ENCODE assay signal across 14 mouse cellular contexts in the genomic region with DNA sequence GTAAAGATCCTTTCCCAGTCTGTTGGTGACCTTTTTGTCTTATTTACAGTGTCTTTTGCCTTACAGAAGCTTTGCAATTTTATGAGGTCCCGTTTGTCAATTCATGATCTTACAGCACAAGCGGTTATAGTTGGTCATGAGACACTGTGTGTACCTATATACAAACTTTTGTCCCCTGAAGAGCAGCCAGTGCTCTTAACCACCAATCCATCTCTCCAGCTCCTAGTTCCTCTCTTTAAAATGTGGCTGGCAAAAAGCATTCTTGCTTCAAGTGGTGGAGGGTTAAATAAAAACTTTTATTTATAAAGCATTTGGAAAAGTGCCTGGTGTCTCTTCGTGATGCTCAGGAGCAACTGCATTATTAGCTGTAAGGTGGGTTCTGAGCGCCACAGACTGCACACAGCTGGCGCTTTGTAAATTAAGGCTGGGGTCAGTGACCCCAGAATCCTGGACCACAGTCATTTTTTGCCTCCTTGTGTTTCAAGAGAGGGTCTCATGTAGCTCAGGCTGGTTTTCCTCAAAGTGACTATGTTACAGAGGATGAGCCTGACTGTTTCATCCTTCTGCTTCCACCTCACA. TPM values are rescaled to one million over a fixed set of nuclear protein-coding genes. Genes with fewer than 3 reads are reported as not detected.
A peak's percentile ranks its signal among the peaks of the same experiment; 100 is the strongest.
DNase-seq lines count a peak whose midpoint lies in the region; ATAC-seq and TF ChIP-seq lines count a peak whose summit lies in the region.
"Had no signal": no experiment of that assay in that cellular context is flagged by ENCODE, and none has a peak within 500 bp of the region (broad histone marks: within the 10 kb centered on the region; RNA-seq: fewer than 3 reads in every experiment).

No protein-coding gene starts in this region.

- WGBS in heart, embryonic 12.5 days: 66% methylated on average over 5 of the region's 5 CpGs
- 69% methylated on average over 5 of the region's 5 CpGs for WGBS in liver, embryonic 11.5 days
- WGBS in intestine, postnatal 0 days: 70% methylated on average over 5 of the region's 5 CpGs
- 75% methylated on average over 5 of the region's 5 CpGs for WGBS in neural tube, embryonic 14.5 days

- H3K9ac ChIP-seq in heart, embryonic 12.5 days: no peak overlapping the region
- H3K9ac ChIP-seq in liver, embryonic 11.5 days (ENCODE audit: low read depth, low read length): no peak overlapping the region
- H3K9ac ChIP-seq in intestine, postnatal 0 days (ENCODE audit: low read depth, low read length): no peak overlapping the region
- H3K9ac ChIP-seq in neural tube, embryonic 14.5 days (replicated peaks; ENCODE audit: low read depth, low read length): no peak overlapping the region
- H3K9ac ChIP-seq: embryonic facial prominence, embryonic 12.5 days had no signal

- intact Hi-C loops in left cerebral cortex, postnatal 36 days (cut with DNase I): no loop called here

- no peak for TF ChIP-seq CTCF in intestine, postnatal 0 days (IDR thresholded peaks at IDR 0.05; ENCODE audit: low read depth)

- peak; percentile 92 for DNase-seq in heart, adult 11 months
- DNase-seq in liver, embryonic 11.5 days (ENCODE audit: low spot score): peak; percentile 35
- DNase-seq in liver: no peak
- DNase-seq in right cerebral cortex, postnatal 14 days: no peak
- DNase-seq in left cerebral cortex, postnatal 36 days (ENCODE audit: low spot score in 2 of 2): no peak
- DNase-seq: left cerebral cortex, postnatal 4 days; thymus, adult 18-20 months had no signal

- no peak for ATAC-seq in heart, embryonic 12.5 days (ENCODE audit: insufficient number of reproducible peaks, low FRiP score)
- peak; percentile 47 for ATAC-seq in liver, embryonic 11.5 days (replicated peaks; ENCODE audit: low FRiP score)
- ATAC-seq in intestine, postnatal 0 days: peak; percentile 41; the same call in 1 of the 2 replicates
- ATAC-seq in neural tube, embryonic 14.5 days (ENCODE audit: low read depth): peak; percentile 56; the same call in 1 of the 2 replicates
- ATAC-seq: activated CD4-positive, CD25-positive, alpha-beta regulatory T cell, adult 4 months; inflammation-experienced regulatory T-cells, adult 6 months had no signal

- no peaks in the 10 kb centered on the region for H3K36me3 ChIP-seq in heart, embryonic 12.5 days
- H3K36me3 ChIP-seq in liver, embryonic 11.5 days (ENCODE audit: control insufficient read depth, insufficient read depth, low read length): no peaks in the 10 kb centered on the region
- H3K36me3 ChIP-seq in intestine, postnatal 0 days (ENCODE audit: control insufficient read depth, insufficient read depth): no peaks in the 10 kb centered on the region
- H3K36me3 ChIP-seq in neural tube, embryonic 14.5 days (ENCODE audit: control insufficient read depth, insufficient read depth, low read length): no peaks in the 10 kb centered on the region

- no peaks in the 10 kb centered on the region for H3K27me3 ChIP-seq in heart, embryonic 12.5 days (replicated peaks)
- H3K27me3 ChIP-seq in liver, embryonic 11.5 days (replicated peaks; ENCODE audit: control insufficient read depth, insufficient read depth, low read length): no peaks in the 10 kb centered on the region
- no peaks in the 10 kb centered on the region for H3K27me3 ChIP-seq in intestine, postnatal 0 days (replicated peaks; ENCODE audit: control insufficient read depth, insufficient read depth, low read length)
- no peaks in the 10 kb centered on the region for H3K27me3 ChIP-seq in neural tube, embryonic 14.5 days (ENCODE audit: control insufficient read depth, insufficient read depth, low read length)
- H3K27me3 ChIP-seq: CH12.LX; embryonic facial prominence, embryonic 12.5 days had no signal

- H3K4me3 ChIP-seq in heart, embryonic 12.5 days: no peak overlapping the region
- H3K4me3 ChIP-seq in liver, embryonic 11.5 days (ENCODE audit: low read depth, low read length): no peak overlapping the region
- H3K4me3 ChIP-seq in intestine, postnatal 0 days (ENCODE audit: low read depth, low read length): no peak overlapping the region
- no peak overlapping the region for H3K4me3 ChIP-seq in neural tube, embryonic 14.5 days (ENCODE audit: low read depth, low read length)
- H3K4me3 ChIP-seq: embryonic facial prominence, embryonic 12.5 days had no signal

- H3K9me3 ChIP-seq in heart, embryonic 12.5 days (replicated peaks): peaks cover 49% of the 10 kb centered on the region
- H3K9me3 ChIP-seq in liver, embryonic 11.5 days (ENCODE audit: control insufficient read depth, low read length): peaks cover 46% of the 10 kb centered on the region
- peaks cover 59% of the 10 kb centered on the region for H3K9me3 ChIP-seq in intestine, postnatal 0 days (ENCODE audit: control insufficient read depth)
- peaks cover 57% of the 10 kb centered on the region for H3K9me3 ChIP-seq in neural tube, embryonic 14.5 days (ENCODE audit: control insufficient read depth, low read length)

- no peak overlapping the region for H3K27ac ChIP-seq in heart, embryonic 12.5 days (ENCODE audit: poor library complexity, severe bottlenecking)
- no peak overlapping the region for H3K27ac ChIP-seq in liver, embryonic 11.5 days (ENCODE audit: low read depth, low read length)
- H3K27ac ChIP-seq in intestine, postnatal 0 days (ENCODE audit: low read depth, low read length): no peak overlapping the region
- H3K27ac ChIP-seq in neural tube, embryonic 14.5 days (ENCODE audit: low read depth, low read length): no peak overlapping the region
- H3K27ac ChIP-seq: embryonic facial prominence, embryonic 12.5 days had no signal

- no peak overlapping the region for H3K4me2 ChIP-seq in heart, embryonic 12.5 days
- H3K4me2 ChIP-seq in liver, embryonic 11.5 days: no peak overlapping the region
- no peak overlapping the region for H3K4me2 ChIP-seq in intestine, postnatal 0 days (replicated peaks; ENCODE audit: low read depth)
- H3K4me2 ChIP-seq in neural tube, embryonic 14.5 days (ENCODE audit: low read depth, low read length): no peak overlapping the region
- H3K4me2 ChIP-seq: embryonic facial prominence, embryonic 12.5 days had no signal

- H3K4me1 ChIP-seq in heart, embryonic 12.5 days (replicated peaks): no peaks in the 10 kb centered on the region
- no peaks in the 10 kb centered on the region for H3K4me1 ChIP-seq in liver, embryonic 11.5 days (replicated peaks; ENCODE audit: control insufficient read depth, insufficient read depth, low read length)
- no peaks in the 10 kb centered on the region for H3K4me1 ChIP-seq in intestine, postnatal 0 days (replicated peaks; ENCODE audit: control insufficient read depth, insufficient read depth, low read length)
- no peaks in the 10 kb centered on the region for H3K4me1 ChIP-seq in neural tube, embryonic 14.5 days (ENCODE audit: control insufficient read depth, insufficient read depth, low read length)
- H3K4me1 ChIP-seq: embryonic facial prominence, embryonic 12.5 days had no signal

RNA-seq across cellular contexts. Expression of gene Zfp978, which starts 23.0 kb away (rescaled TPM):
- 0.23 and 0.49 TPM in 2 replicates for polyA plus RNA-seq in heart, embryonic 12.5 days (2016; fragmentation: Nextera tagmentation; extraction: Ambion mirVana)
- polyA plus RNA-seq in liver, embryonic 11.5 days (2014; fragmentation: Nextera tagmentation; extraction: Ambion mirVana): 0.37 and 0.55 TPM in 2 replicates
- not detected in 2 replicates for polyA plus RNA-seq in intestine, postnatal 0 days (2015; fragmentation: Nextera tagmentation; extraction: Ambion mirVana)
- not detected in 2 replicates for polyA plus RNA-seq in neural tube, embryonic 14.5 days (2014; fragmentation: Nextera tagmentation; extraction: Ambion mirVana)
- not detected for total RNA-seq in left cerebral cortex, postnatal 36 days (2021)
- total RNA-seq: left cerebral cortex, postnatal 4 days had no signal
- polyA plus RNA-seq: embryonic facial prominence, embryonic 12.5 days; inflammation-experienced regulatory T-cells, adult 6 months had no signal

RNA-seq across cellular contexts. Expression of gene Zfp988, which starts 32.6 kb away (rescaled TPM):
- not detected in 2 replicates for polyA plus RNA-seq in heart, embryonic 12.5 days (2016; fragmentation: Nextera tagmentation; extraction: Ambion mirVana)
- polyA plus RNA-seq in liver, embryonic 11.5 days (2014; fragmentation: Nextera tagmentation; extraction: Ambion mirVana): 0.34 and 0.39 TPM in 2 replicates
- polyA plus RNA-seq in intestine, postnatal 0 days (2015; fragmentation: Nextera tagmentation; extraction: Ambion mirVana): 0.17 and 0.18 TPM in 2 replicates
- 0.23 and 0.41 TPM in 2 replicates for polyA plus RNA-seq in neural tube, embryonic 14.5 days (2014; fragmentation: Nextera tagmentation; extraction: Ambion mirVana)
- total RNA-seq in left cerebral cortex, postnatal 36 days (2021): under 1 TPM in 1 of 2 experiments, not detected in 1; 0.22 TPM
- total RNA-seq: CH12.LX had no signal

Comparison
In these comparisons a context has a peak if more than half of its experiments do, and no peak if none do; other contexts are left out.
1. DNase-seq: peak in heart, adult 11 months (single experiment) and liver, embryonic 11.5 days (single experiment); none in liver (single experiment), right cerebral cortex, postnatal 14 days (single experiment) and left cerebral cortex, postnatal 36 days (0 of 2).